Mouse (Mus musculus) adrenal gland, postnatal 36 days (tissue): ENCODE results near the gene Ttbk1. TPM values are rescaled to one million over a fixed set of nuclear protein-coding genes. Genes with fewer than 3 reads are reported as not detected.
"Not testable (repeated sequence)": the region's sequence is repeated elsewhere in the genome, so short reads cannot be mapped to it uniquely, and the experiment has no call there.

Source experiments
- DNase-seq, 2 experiments: peaks; one replicate each; pipeline ENCODE4 v3.0.0; 2021; ENCODE audit warnings: mixed read lengths in 1 of 2
- long read RNA-seq, 2 experiments: library from polyadenylated mRNA; stranded (forward); transcript quantifications; one replicate each; pipeline ENCODE4 v2.0.0; 2021; ENCODE audit warnings: borderline sequencing depth in 2 of 2
- total RNA-seq, 2 experiments: library from RNA; stranded (reverse); gene quantifications; 2 replicates each; pipeline ENCODE4 v1.2.3; 2021

Ttbk1 gene
- 1 to 10 TPM in 1 of 2 experiments, under 1 TPM in 1; 0.63 to 1.1 TPM for total RNA-seq
- long read RNA-seq, experiment 1 = 0 reads
- long read RNA-seq, experiment 2 = 0 reads

GRCm38 (mm10) chr17:46487431-46487830 lies at the start of gene Ttbk1:
Gene Ttbk1, minus strand, starts transcription at chr17:46487675.
- DNase-seq = peak in 1 of 2 experiments; percentile 18

DNA sequence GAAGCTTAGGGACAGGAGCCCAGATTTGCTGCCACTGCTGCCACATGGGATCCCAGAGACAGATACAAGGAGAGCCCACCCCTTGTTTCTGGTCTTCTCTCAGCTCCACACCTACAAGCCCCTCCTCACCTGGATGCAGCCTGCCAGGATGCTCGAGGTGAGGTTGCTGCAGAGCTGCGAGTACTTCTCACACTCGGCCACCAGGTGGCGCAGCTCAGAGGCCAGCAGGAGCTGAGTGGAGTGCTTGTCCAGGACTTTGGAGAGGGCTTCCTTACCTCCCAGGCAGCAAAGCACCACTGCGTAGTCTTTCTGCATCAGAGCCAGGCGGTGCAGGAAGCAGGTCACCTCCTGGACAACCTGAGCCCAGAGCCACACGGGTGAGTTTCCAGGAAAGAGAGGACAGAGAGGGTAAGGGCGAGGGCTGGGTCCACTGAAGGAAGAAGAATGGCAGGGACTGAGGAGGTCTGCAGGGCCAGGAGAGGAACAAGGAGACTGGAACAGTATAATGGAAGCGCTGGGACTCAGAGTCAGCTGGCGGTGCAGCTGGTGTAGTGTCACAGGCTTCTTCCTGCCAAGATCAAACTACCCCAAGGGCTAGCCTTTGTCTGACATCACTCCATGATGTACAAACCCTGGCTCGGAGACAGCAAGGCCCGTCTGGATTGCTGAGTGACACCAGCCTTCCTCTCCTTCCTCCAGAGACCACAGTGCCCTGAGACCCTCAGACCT lies 38.3 kb upstream of the Ttbk1 start:
- DNase-seq = peak; percentile 79 to 86

GRCm38 (mm10) chr17:46525065-46525464 lies 37.6 kb upstream of the Ttbk1 start:
- DNase-seq = no peak

DNA sequence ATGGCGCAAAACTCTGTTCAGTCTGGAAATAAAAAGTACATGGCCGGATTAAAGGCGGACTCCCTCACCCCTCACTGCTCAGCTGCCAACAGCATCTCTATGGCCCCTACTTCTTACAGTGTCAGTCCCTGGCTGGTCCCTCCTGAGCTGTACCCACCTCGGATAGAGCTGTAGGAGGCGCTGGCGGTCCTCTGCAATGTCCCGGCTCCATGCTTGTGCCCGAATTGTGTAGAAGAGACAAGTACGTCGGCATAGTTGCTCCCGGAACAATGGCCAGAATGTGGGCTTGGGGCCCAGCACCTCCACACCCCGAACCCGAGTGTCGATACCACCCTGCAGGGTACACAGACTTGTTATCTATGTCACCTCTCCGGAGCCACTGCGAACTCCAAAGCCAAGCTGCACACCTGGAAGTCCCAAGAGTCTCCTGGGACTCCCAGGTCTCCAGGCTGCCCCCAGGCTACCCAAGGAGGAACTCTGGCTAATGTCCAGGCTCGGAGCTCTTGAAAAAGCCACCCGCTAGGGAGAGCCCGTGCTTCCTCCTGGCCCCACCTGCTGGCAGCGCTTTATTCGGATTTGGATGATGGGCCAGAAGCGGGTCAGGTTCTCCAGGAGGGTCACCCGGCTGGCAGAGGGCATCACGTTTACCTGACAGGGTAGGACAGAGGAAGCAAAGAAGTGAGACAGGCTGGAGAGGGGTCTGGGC lies 34.6 kb upstream of the Ttbk1 start:
- DNase-seq = no peak

GRCm38 (mm10) chr17:46521174-46521573 lies 33.7 kb upstream of the Ttbk1 start:
- no peak for DNase-seq

DNA sequence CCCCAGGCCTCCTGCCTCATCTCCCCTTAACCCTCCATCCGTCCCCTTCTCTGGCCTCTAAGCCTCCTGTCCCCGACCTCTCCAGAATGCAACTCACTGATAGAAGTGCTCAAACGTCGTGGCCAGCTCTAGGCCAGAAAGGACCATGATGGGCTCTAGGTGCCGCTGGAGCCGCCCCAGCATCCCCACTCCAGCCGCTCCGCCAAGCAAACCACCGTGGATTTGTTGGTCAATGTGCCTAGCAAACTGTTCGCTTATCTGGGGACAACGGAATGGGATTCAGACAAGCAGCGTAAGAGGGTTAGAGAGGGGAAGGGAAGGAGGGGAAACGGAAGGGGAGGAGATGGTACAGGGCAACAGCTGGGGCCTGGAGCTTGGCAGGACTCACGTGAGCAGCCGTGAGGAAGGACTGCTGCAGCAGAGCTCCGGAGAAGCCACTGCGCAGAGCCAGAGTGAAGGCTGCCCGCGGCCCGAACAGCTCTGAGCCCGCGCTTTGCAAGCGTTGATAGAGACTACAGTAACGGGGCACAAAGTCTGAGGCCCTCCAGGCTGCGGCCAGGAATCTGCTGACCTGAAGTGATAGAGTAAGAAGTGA lies 33.0 kb upstream of the Ttbk1 start:
- DNase-seq = no peak

DNA sequence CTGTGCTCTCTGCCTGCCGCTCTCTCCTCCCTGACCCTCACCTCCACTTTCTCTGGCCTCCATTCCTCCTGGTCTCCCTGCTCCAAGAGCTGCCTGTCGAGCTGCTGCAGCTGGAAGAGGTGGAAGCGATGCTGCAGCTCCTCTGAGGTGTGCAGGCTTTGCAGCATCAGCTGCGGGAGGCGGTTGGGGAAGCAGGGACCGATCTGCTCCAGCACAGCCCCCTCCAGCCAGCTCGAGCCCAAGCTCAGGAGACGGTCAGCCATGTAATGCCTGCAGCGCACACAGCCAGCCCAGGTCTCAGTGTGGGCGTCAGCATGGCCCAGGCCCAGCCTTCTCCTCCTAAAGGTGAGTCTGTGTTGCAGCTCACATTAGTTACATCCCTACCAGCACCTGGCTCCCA lies 32.5 kb upstream of the Ttbk1 start:
- no peak for DNase-seq

GRCm38 (mm10) chr17:46513329-46513728 lies 25.9 kb upstream of the Ttbk1 start:
- no peak for DNase-seq

GRCm38 (mm10) chr17:46511059-46511710 lies 23.7 kb upstream of the Ttbk1 start:
- DNase-seq = no peak

GRCm38 (mm10) chr17:46505617-46506016 lies 18.1 kb upstream of the Ttbk1 start:
- peak; percentile 19 to 52 for DNase-seq

DNA sequence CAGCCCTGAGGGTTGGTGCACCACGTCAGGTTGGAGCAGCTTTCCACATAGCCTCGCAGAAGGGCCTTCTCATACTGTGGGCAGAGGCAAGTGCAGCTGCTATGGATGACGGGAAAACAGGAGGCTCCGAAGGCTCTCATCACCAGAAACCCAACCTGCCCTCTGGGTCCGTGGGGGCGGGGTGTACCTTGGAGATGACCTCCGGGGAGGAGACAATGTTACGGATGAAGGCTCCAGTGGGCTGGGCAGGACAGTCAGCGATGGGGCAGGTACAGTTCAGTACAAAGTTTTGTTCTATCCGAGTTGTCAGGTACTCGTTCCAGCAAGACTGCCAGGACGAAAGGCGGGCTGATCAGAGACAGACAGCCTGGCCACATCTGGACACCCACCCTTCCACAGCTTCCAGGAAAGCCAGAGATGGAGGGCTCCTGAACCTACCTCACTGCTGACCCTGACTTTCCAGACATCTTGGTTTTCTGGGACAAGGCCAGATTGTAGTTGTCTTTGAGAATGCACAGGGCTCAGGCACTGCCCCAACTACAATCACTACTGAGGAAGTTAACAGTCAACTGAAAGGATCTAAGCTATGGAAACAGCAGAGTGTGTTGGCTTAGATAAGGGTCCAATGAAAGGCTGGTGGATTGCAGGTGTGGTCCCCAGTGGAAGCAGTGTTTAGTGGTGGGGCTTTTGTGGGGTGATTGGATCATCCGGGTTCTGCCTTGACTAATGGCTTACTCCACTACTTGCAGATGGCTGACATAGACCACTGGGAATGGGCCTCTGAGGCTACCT lies 16.6 kb upstream of the Ttbk1 start:
- no peak for DNase-seq

GRCm38 (mm10) chr17:46502775-46503174 lies 15.3 kb upstream of the Ttbk1 start:
- no peak for DNase-seq

- no peak for DNase-seq
Observed at GRCm38 (mm10) chr17:46497956-46498355, 10.5 kb upstream of the Ttbk1 start.

- peak; percentile 90 for DNase-seq
Observed at GRCm38 (mm10) chr17:46496623-46497434, 9.4 kb upstream of the Ttbk1 start, which contains the start of gene Dnph1. Gene Dnph1, plus strand, starts transcription at chr17:46496711.

DNA sequence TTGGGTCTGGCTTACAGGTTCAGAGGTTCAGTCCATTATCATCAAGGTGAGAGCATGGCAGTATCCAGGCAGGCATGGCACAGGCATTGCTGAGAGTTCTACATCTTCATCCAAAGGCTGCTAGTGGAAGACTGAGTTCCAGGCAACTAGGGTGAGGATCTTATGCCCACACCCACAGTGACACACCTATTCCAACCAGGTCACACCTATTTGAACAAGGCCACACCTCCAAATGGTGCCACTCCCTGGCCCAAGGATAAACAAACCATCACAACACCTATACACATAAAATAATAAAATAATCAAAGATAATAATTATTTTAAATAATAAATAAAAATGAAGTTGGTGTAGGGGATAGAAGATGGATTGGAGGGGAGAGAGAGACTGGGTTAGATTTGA lies 8.6 kb upstream of the Ttbk1 start:
- DNase-seq = not testable (repeated sequence)

GRCm38 (mm10) chr17:46495486-46495885 lies 8.0 kb upstream of the Ttbk1 start:
- no peak for DNase-seq

DNA sequence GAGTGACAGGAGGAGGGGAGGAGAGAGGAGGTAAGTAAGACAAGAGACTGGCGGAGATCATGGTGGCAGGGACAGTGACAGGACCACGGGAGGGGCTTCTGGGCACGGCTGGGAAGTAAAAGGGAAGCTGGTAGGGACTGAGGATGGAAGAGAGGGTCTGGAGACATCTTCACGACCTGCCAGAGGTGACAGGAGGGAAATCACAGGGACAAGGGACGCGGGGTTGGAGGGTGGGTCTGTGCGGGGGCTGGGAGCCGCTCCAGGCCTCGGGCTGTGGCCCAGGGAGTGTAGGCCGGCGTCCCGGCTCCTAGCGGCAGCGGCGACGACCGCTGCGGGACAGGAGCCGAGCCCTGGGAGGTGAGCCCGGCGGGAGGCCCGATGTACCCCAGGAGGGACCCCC lies 480 bp downstream of the Ttbk1 start:
- no peak for DNase-seq

- no peak for DNase-seq
Observed at GRCm38 (mm10) chr17:46484461-46484875, 3.0 kb downstream of the Ttbk1 start.

DNA sequence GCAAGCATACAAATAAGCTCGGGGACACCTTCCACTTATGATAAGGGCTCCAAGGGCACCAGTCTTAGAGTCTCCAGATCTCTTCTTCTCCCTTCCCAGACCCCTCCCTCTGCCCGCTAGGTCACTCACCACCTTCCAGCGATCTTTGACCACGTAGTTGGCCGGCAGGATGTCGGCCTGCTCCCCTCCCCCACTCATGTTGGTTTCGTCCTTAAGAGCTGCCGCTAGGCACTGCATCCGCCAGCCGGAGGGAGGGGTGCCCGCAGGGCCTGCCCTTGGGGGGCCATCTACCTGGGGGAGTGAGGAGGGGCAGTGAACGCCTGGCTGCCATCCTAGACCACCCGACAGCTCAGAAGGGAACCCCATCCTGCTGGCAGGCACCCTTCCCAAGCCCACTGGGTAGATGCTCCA lies 3.4 kb downstream of the Ttbk1 start:
- DNase-seq = peak in 1 of 2 experiments; percentile 41

- peak; percentile 39 to 42 for DNase-seq
Observed at GRCm38 (mm10) chr17:46483561-46484001, 3.9 kb downstream of the Ttbk1 start.

DNA sequence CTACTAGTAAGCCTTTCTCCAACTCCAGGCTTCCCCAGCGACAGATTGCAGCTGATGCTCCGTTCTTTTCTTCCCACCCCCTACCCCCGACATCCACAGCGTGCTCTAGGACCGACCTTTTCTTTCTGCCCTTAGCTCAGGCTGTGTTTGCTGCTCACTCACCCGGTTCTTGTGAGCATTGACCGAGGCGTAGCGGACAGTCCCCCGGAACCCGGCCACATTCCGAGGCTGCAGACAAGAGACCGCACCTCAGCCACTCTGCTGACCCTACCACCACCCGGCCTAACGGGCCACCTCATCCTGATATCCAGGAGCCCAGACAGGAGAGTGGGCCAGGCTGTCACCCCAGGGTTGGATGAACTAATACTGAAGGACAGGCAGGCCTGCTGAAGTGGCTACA lies 10.2 kb downstream of the Ttbk1 start:
- no peak for DNase-seq
